Mouse (Mus musculus): ENCODE results near the gene Alkbh4. TPM values are rescaled to one million over a fixed set of nuclear protein-coding genes. Genes with fewer than 3 reads are reported as not detected.
"Not testable (repeated sequence)": the region's sequence is repeated elsewhere in the genome, so short reads cannot be mapped to it uniquely, and the experiment has no call there.

Gene Alkbh4
- total RNA-seq, 2 experiments from 2014 or later, result 5.6 to 9.2 TPM

- DNase-seq, result peak; percentile 24
Measured at GRCm38 (mm10) chr5:136143161-136143755, 7.3 kb downstream of the Alkbh4 start.

GRCm38 (mm10) chr5:136144606-136145430 is 8.9 kb downstream of the Alkbh4 start:
- DNase-seq, result no peak

DNA sequence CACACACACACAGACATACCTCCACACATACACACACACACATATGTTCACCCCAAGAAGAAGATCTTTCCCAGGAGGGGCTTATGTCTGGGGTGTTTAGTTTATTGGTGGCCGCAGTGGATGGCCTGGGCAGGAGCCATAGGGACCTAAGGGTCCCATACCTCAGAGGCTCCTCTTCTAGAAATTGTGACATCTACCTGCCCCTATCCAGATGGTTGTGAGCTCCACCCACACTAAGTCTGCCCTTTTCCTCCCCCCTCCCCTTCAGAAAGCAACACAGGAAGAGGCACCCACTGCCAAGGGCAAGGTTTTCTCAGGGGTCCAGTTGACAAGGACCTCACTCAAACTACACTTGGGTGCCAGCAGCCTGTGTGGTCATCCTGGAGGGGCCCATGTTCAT is 11.0 kb downstream of the Alkbh4 start:
- no peak for DNase-seq

DNA sequence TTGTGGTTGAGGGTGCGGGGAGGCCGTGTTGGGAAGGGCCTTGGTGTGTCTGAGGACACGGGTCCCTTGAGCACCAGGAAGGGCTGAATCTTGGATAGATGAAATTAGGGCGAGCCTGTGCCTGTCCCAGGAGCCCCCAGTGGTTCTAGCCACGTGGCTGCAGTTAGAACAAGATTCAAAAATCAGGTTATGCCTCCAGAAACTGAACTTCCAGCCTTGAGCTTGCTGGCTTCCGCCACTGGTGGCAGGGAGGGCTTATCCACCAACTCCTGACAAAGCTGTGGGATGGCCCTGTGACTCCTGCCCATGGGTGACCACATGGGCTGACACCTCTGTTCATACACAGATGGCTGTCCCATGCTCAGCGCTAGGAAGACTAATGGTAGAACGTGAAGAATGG is 11.8 kb downstream of the Alkbh4 start:
- DNase-seq, result no peak

- DNase-seq, result not testable (repeated sequence)
Measured at GRCm38 (mm10) chr5:136149134-136149576, 13.2 kb downstream of the Alkbh4 start.

DNA sequence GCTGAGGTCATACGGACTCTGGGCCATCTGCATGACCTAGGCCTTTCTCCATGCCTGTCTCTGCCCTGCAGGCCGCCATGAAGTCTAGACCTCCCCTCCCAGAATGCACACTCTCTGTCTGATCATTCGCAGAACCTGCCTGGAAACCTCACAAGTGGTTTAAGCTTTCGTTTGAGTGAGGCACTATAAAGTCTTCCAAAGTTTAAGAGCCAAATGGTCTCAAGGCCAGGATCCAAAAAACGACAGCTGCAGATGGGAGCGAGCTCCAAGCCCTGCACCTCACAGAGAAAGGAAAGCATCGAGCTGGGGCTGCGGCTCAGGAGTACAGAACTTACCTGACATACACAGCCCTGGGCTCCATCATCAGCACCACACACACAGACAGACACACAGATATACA is 16.4 kb downstream of the Alkbh4 start:
- DNase-seq, result no peak

DNA sequence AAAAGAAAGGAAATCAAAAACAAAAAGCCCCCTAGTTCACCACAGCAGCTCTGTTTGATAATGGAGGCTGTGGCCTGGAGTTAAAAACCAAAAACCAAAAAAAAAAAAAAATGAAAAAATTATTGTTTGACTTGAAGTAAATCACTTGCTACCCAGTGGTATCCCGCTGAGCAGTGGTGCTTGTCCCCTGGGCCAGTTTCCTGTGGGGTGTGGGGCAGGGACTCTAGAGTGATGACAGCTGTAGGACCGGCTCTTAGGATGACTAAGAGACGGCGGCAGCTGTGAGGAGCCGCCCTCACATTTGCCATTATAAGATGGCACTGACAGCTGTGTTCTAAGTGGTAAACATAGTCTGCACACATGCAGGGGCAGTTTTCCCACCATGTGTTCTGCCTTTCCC is 19.5 kb downstream of the Alkbh4 start:
- no peak for DNase-seq

- not testable (repeated sequence) for DNase-seq
Measured at GRCm38 (mm10) chr5:136160084-136160483, 24.1 kb downstream of the Alkbh4 start.

- no peak for DNase-seq
Measured at GRCm38 (mm10) chr5:136163807-136164474, 28.0 kb downstream of the Alkbh4 start.

- DNase-seq, result no peak
Measured at GRCm38 (mm10) chr5:136165246-136165645, 29.3 kb downstream of the Alkbh4 start.

DNA sequence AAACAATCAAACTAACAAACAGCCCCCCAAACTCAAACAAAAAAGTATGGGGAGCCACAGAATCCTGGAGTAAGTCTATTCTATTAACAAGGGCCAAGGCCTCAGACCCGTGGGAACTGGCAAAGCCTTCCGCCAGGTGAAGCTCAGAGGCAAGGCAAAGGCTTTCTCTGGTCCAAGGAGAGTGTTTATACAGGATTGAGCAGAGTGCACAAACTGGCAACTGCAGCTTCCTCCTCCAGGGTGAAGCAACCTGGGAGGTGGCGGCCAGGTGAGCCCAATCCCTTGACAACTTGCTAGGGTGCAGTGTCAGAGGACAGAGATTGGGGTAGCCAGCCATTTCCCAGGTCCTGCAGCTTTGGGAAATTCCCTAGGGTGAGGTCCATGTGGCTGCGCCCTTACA is 31.4 kb downstream of the Alkbh4 start:
- no peak for DNase-seq

- no peak for DNase-seq
Measured at GRCm38 (mm10) chr5:136168071-136168470, 32.1 kb downstream of the Alkbh4 start.

- DNase-seq, result peak; percentile 40
Measured at GRCm38 (mm10) chr5:136169626-136170511, 33.9 kb downstream of the Alkbh4 start.

- DNase-seq, result peak; percentile 84
Measured at GRCm38 (mm10) chr5:136170512-136171362, 34.8 kb downstream of the Alkbh4 start, which contains the start of gene Orai2. Gene Orai2, minus strand, starts transcription at chr5:136170713.

DNA sequence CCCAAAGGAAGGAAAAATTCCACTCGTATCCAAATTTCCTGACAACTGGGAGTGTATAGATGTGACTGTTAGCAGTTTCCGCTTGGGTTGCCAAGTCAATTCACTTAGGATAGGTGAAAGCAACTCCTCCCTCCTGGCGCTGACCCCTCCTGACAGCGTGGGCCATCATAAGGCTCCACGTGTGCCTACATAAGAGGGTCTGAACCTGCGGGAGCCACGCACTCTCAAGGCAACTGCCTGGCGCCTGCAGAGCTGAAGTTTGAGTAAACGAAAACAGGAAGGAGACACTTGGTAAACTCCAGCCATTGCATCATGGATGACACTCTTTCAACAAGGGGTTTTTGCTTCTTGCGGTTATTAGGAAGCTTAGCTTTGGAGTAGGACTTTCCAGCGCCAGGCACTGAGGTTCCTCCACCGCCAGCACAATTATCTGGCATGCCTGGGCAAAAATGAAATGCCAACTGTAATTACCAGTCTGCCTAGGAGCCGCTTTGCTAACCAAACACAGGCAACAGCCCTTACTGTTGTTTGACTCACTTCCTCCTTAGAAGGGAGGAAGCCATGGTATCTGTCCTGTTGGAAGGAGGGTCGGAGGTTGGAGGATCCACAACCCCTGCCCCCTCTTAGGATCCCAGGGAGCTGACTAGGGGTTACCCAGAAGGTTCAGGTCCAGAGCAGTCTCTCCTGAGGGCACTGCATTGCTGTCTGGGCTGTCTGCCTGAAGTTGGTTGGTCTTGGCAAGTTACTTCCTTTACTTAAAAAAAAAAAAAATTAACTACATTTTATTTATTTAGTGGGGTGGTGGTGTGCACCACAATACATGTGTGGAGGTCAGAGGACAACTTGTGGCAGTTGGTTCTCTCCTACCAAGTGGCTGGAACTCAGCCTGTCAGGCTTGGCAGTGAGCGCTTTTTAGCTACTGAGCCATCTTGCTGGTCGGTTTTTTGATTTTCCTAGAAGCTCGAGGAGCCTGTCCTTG is 35.7 kb downstream of the Alkbh4 start:
- DNase-seq, result no peak

DNA sequence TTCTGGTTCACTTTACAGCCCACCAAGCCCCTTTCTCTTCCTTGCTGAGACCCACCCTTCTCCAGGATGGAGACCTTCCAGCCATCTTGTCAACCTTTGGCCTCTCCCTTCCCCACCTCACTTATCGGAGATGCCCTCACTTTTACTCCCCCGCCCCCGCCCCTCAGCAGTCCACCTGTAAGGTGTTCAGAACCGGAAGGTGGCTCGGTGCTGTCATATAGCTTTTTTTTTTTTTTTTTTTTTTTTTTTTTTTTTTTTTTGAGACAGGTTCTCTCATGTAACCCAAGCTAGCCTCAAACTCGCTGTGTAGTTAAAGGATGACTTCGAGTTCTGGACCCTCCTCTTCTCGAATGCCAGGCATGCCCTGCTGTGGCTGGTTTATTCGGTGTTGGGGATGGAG is 37.0 kb downstream of the Alkbh4 start:
- no peak for DNase-seq

GRCm38 (mm10) chr5:136173606-136174463 is 37.9 kb downstream of the Alkbh4 start:
- peak; percentile 67 for DNase-seq

DNA sequence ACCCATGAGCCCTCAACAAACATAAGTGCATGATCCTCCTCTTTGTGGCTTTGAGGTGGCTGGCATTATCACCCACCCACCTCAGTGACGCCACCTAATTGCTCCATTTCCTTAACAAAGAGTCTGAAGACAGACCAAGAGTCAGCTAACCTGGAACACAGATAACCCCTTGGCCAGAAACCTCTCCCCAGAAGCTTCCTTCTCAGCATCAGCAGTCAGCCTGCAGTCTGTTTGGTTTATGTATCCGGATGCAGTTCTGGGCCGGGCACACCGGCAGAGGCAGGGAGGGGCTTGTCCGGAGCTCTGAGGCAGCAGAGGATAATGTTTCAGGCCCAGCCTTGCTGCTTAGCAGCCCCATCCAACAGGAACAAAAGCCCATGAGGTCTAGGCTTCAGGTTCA is 43.6 kb downstream of the Alkbh4 start:
- DNase-seq, result no peak

DNA sequence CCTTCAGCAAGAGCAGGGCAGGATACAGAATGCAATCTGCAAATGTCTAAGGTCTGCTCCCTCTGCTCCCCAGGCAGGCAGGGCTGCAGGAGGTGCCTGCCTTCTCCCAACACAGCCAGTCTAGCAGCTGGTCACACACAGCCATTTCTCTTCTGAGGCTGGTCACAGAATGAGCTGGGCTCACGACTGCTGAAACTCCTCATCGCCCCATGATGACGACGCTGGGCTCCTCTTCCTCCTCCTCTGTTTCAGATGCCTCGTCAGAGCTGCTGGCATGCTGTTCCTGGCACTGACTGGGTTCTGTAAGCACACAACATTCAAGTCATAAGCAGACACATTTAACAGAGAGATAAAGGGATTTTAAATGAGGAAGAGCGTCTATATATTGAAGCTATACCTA is 45.3 kb downstream of the Alkbh4 start:
- no peak for DNase-seq

Data from adrenal gland, postnatal 10 days (tissue).